Mouse (Mus musculus): ENCODE measurements around the gene Sox6. TPM values are rescaled to one million over a fixed set of nuclear protein-coding genes. Genes with fewer than 3 reads are reported as not detected.

Sox6 gene
- polyA plus RNA-seq, 1 experiment: 3.8 TPM

GRCm38 (mm10) chr7:115489608-115490007 lies 549.0 kb downstream of the Sox6 start:
- no peak for DNase-seq (ENCODE audit: low spot score)

GRCm38 (mm10) chr7:115486431-115486830 lies 552.2 kb downstream of the Sox6 start:
- DNase-seq (ENCODE audit: low spot score): no peak

- DNase-seq (ENCODE audit: low spot score): no peak
Measured at GRCm38 (mm10) chr7:115485664-115486409, 552.8 kb downstream of the Sox6 start.

GRCm38 (mm10) chr7:115477763-115478162 lies 560.8 kb downstream of the Sox6 start:
- DNase-seq (ENCODE audit: low spot score): no peak

GRCm38 (mm10) chr7:115476881-115477665 lies 561.5 kb downstream of the Sox6 start:
- no peak for DNase-seq (ENCODE audit: low spot score)

GRCm38 (mm10) chr7:115475176-115475575 lies 563.4 kb downstream of the Sox6 start:
- DNase-seq (ENCODE audit: low spot score): no peak

GRCm38 (mm10) chr7:115474115-115474514 lies 564.5 kb downstream of the Sox6 start:
- no peak for DNase-seq (ENCODE audit: low spot score)

GRCm38 (mm10) chr7:115472850-115473249 lies 565.7 kb downstream of the Sox6 start:
- DNase-seq (ENCODE audit: low spot score): no peak

- no peak for DNase-seq (ENCODE audit: low spot score)
Measured at GRCm38 (mm10) chr7:115471521-115471920, 567.1 kb downstream of the Sox6 start.

GRCm38 (mm10) chr7:115466811-115467210 lies 571.8 kb downstream of the Sox6 start:
- DNase-seq (ENCODE audit: low spot score): no peak

GRCm38 (mm10) chr7:115463367-115463766 lies 575.2 kb downstream of the Sox6 start:
- DNase-seq (ENCODE audit: low spot score): no peak

GRCm38 (mm10) chr7:115462276-115462675 lies 576.3 kb downstream of the Sox6 start:
- no peak for DNase-seq (ENCODE audit: low spot score)

- no peak for DNase-seq (ENCODE audit: low spot score)
Measured at GRCm38 (mm10) chr7:115454988-115455387, 583.6 kb downstream of the Sox6 start.

GRCm38 (mm10) chr7:115453713-115454073 lies 584.9 kb downstream of the Sox6 start:
- no peak for DNase-seq (ENCODE audit: low spot score)

GRCm38 (mm10) chr7:115453042-115453712 lies 585.4 kb downstream of the Sox6 start:
- DNase-seq (ENCODE audit: low spot score): no peak

GRCm38 (mm10) chr7:115450431-115451195 lies 588.0 kb downstream of the Sox6 start:
- DNase-seq (ENCODE audit: low spot score): no peak

GRCm38 (mm10) chr7:115448403-115449025 lies 590.1 kb downstream of the Sox6 start:
- no peak for DNase-seq (ENCODE audit: low spot score)

GRCm38 (mm10) chr7:115447091-115447490 lies 591.5 kb downstream of the Sox6 start:
- DNase-seq (ENCODE audit: low spot score): no peak

- no peak for DNase-seq (ENCODE audit: low spot score)
Measured at GRCm38 (mm10) chr7:115446481-115447016, 592.0 kb downstream of the Sox6 start.

GRCm38 (mm10) chr7:115426161-115426982 lies 612.2 kb downstream of the Sox6 start:
- no peak for DNase-seq (ENCODE audit: low spot score)
